Mouse (Mus musculus): Measurements from ENCODE around the gene Rbpj.

GRCm38 (mm10) chr5:53481021-53481420 is 15.1 kb downstream of the Rbpj start:
- TF ChIP-seq CTCF (IDR thresholded peaks at IDR 0.05; ENCODE audit: extremely low read depth, insufficient read length, insufficient replicate concordance, low read depth, low read length) (no peak), POLR2A (IDR thresholded peaks at IDR 0.05; ENCODE audit: low read depth, low read length) (no peak)

All from small intestine, adult 2 months (tissue).